Mouse (Mus musculus): ENCODE data around the gene Ogfod2. TPM values are rescaled to one million over a fixed set of nuclear protein-coding genes. Genes with fewer than 3 reads are reported as not detected.
A peak's percentile ranks its signal among the peaks of the same experiment; 100 is the strongest.

The Ogfod2 gene
- polyA plus RNA-seq, 1 experiment = 15.2 TPM

GRCm38 (mm10) chr5:124162577-124162976, 50.5 kb downstream of the Ogfod2 start:
- Histone ChIP-seq H3K4me2 (ENCODE audit: low read depth) (no peak overlapping the region), H3ac (ENCODE audit: control insufficient read depth, insufficient read length) (no peak overlapping the region), H3K79me2 (ENCODE audit: control insufficient read depth, insufficient read depth) (no peaks in the 10 kb centered on the region), H3K4me3 (no peak overlapping the region), H3K27me3 (ENCODE audit: control insufficient read depth, insufficient read depth, insufficient read length) (no peaks in the 10 kb centered on the region), H3K36me3 (ENCODE audit: control insufficient read depth, insufficient read depth) (no peaks in the 10 kb centered on the region)
- peak in 1 of 3 experiments; percentile 4 for TF ChIP-seq MYOD1 (IDR thresholded peaks at IDR 0.05; ENCODE audit: control insufficient read depth in 1 of 3, insufficient read length in 2 of 3, low read depth in 2 of 3)
- TF ChIP-seq TCF12 (IDR thresholded peaks at IDR 0.05; ENCODE audit: insufficient read depth, poor library complexity, severe bottlenecking) = no peak

GRCm38 (mm10) chr5:124163445-124163844, 51.3 kb downstream of the Ogfod2 start:
- no peaks in the 10 kb centered on the region for H3K79me2 ChIP-seq (ENCODE audit: control insufficient read depth, insufficient read depth)
- H3K4me3 ChIP-seq = no peak overlapping the region
- H3K4me2 ChIP-seq (ENCODE audit: low read depth) = peak overlapping the region; percentile 13
- H3ac ChIP-seq (ENCODE audit: control insufficient read depth, insufficient read length) = no peak overlapping the region
- H3K27me3 ChIP-seq (ENCODE audit: control insufficient read depth, insufficient read depth, insufficient read length) = no peaks in the 10 kb centered on the region
- H3K36me3 ChIP-seq (ENCODE audit: control insufficient read depth, insufficient read depth) = no peaks in the 10 kb centered on the region
- TF ChIP-seq MYOD1 (IDR thresholded peaks at IDR 0.05; ENCODE audit: control insufficient read depth in 1 of 3, insufficient read length in 2 of 3, low read depth in 2 of 3) (peak in 2 of 3 experiments; percentile 32 to 46), TCF3 (IDR thresholded peaks at IDR 0.05; ENCODE audit: insufficient read length, low read depth) (no peak)

Other genes starting within 250 kb of the Ogfod2 start
- gene Hcar2, start 246.8 kb upstream of the Ogfod2 start, polyA plus RNA-seq (2012; fragmentation: generic; extraction: Trizol) = not detected
- gene Hcar1, start 232.3 kb upstream of the Ogfod2 start, polyA plus RNA-seq (2012; fragmentation: generic; extraction: Trizol) = not detected
- 38.0 TPM for gene Denr, start 205.1 kb upstream of the Ogfod2 start, polyA plus RNA-seq (2012; fragmentation: generic; extraction: Trizol)
- not detected for gene Gm43518, start 184.9 kb upstream of the Ogfod2 start, polyA plus RNA-seq (2012; fragmentation: generic; extraction: Trizol)
- 4.7 TPM for gene Ccdc62, start 181.6 kb upstream of the Ogfod2 start, polyA plus RNA-seq (2012; fragmentation: generic; extraction: Trizol)
- gene Hip1r, start 138.7 kb upstream of the Ogfod2 start, polyA plus RNA-seq (2012; fragmentation: generic; extraction: Trizol) = 10.5 TPM
- gene Vps37b, start 80.0 kb upstream of the Ogfod2 start, polyA plus RNA-seq (2012; fragmentation: generic; extraction: Trizol) = 18.7 TPM
- gene Abcb9, start 16.5 kb upstream of the Ogfod2 start, polyA plus RNA-seq (2012; fragmentation: generic; extraction: Trizol) = 0.90 TPM
- 55.0 TPM for gene Arl6ip4, start 3.8 kb downstream of the Ogfod2 start, polyA plus RNA-seq (2012; fragmentation: generic; extraction: Trizol)
- gene Pitpnm2, start 137.5 kb downstream of the Ogfod2 start, polyA plus RNA-seq (2012; fragmentation: generic; extraction: Trizol) = 5.3 TPM
- 2.4 TPM for gene Mphosph9, start 215.7 kb downstream of the Ogfod2 start, polyA plus RNA-seq (2012; fragmentation: generic; extraction: Trizol)
- 7.2 TPM for gene 2810006K23Rik, start 215.8 kb downstream of the Ogfod2 start, polyA plus RNA-seq (2012; fragmentation: generic; extraction: Trizol)